Mouse (Mus musculus): Measurements from ENCODE around the gene Rassf7. TPM values are rescaled to one million over a fixed set of nuclear protein-coding genes. Genes with fewer than 3 reads are reported as not detected.

Gene Rassf7
- total and polyA plus RNA-seq, 3 experiments = 4.1 to 11.6 (median 8.1) TPM

DNA sequence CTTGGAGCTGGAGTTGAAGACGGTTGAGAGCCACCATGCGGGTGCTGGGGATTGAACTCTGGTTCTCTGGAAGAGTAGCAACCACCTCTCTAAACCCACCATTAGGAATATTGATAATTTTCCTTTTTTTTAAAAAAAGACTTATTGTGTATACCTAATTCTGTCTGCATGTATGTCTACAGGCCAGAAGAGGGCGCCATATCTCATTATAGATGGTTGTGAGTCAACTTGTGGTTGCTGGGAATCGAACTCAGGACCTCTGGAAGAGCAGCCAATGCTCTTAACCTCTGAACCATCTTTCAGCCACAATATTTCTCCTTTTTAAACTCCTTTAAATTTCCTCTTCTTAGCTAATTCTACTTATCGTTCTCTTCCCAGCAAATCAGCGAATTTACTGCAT is 10.9 kb downstream of the Rassf7 start:
- Histone ChIP-seq H3K36me3 (replicated peaks in 1 of 2; ENCODE audit: control insufficient read depth in 1 of 2, insufficient read depth in 1 of 2, low read length in 1 of 2) (peaks cover 8 to 14% of the 10 kb centered on the region in 2 experiments), H3K9me3 (replicated peaks; ENCODE audit: low read length) (peaks cover 7% of the 10 kb centered on the region), H3K4me2 (ENCODE audit: insufficient read depth, low read depth, poor library complexity, severe bottlenecking) (no peak overlapping the region), H3K4me3 (replicated peaks in 1 of 3; ENCODE audit: low read depth in 2 of 3, low read length in 2 of 3, poor library complexity in 1 of 3) (no peak overlapping the region), H3K9ac (ENCODE audit: insufficient read depth, low read depth) (no peak overlapping the region), H3K4me1 (ENCODE audit: control insufficient read depth in 1 of 2, insufficient read depth in 2 of 2) (peaks cover 12 to 41% of the 10 kb centered on the region in 2 experiments), H3K79me2 (replicated peaks; ENCODE audit: control insufficient read depth, extremely low read depth, insufficient read depth, poor library complexity, severe bottlenecking) (peaks cover 29% of the 10 kb centered on the region), H3K27me3 (replicated peaks) (peaks cover 22% of the 10 kb centered on the region), H3K27ac (ENCODE audit: insufficient read depth, low read depth) (no peak overlapping the region)
- TF ChIP-seq USF2 (conservative IDR thresholded peaks at IDR 0.05; ENCODE audit: low read depth, low read length) (no peak), MEF2A (IDR thresholded peaks at IDR 0.05; ENCODE audit: borderline replicate concordance, low read depth, low read length) (no peak), ZMIZ1 (IDR thresholded peaks at IDR 0.05; ENCODE audit: low read depth, low read length) (no peak), USF1 (IDR thresholded peaks at IDR 0.05; ENCODE audit: low read depth, low read length) (no peak), MAFK (IDR thresholded peaks at IDR 0.05; ENCODE audit: insufficient replicate concordance, low read length) (no peak), CHD1 (IDR thresholded peaks at IDR 0.05; ENCODE audit: low read depth, low read length) (no peak), PAX5 (IDR thresholded peaks at IDR 0.05; ENCODE audit: low read length) (no peak), MAX (IDR thresholded peaks at IDR 0.05; ENCODE audit: low read length) (no peak), TBP (conservative IDR thresholded peaks at IDR 0.05; ENCODE audit: low read depth, low read length) (no peak), MXI1 (IDR thresholded peaks at IDR 0.05; ENCODE audit: low read depth, low read length) (no peak)
- DNase-seq (ENCODE audit: extremely low read depth) = no peak
- dilution Hi-C loops (cut with MboI; ENCODE audit: extremely low pct_ligation_motif_present, extremely low pct_unique_long_range_greater_than_20kb, low sequenced_read_pairs) (no loop called here), in situ Hi-C loops (cut with MboI; ENCODE audit: low pct_ligation_motif_present, low pct_unique_long_range_greater_than_20kb, low sequenced_read_pairs) (no loop called here)

DNA sequence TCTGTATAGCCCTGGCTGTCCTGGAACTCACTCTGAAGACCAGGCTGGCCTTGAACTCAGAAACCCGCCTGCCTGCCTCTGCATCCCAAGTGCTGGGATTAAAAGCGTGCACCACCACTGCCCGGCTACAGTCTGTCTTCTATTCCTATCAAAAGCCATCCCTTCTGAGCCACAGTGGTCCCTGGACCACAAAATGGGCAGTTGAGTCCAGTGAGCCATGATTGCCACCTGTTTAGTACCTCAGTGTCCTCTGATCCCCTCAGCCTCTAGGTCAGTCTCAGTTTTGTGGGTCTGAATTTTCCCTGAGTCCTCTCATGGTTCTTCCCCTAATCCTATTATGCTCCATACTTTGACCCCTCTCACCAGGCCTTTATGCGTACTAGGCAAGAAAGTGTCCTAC is 12.1 kb downstream of the Rassf7 start:
- Histone ChIP-seq H3K36me3 (replicated peaks in 1 of 2; ENCODE audit: control insufficient read depth in 1 of 2, insufficient read depth in 1 of 2, low read length in 1 of 2) (peaks cover 19 to 26% of the 10 kb centered on the region in 2 experiments), H3K4me1 (ENCODE audit: control insufficient read depth in 1 of 2, insufficient read depth in 2 of 2) (peaks cover 5 to 35% of the 10 kb centered on the region in 2 experiments), H3K79me2 (replicated peaks; ENCODE audit: control insufficient read depth, extremely low read depth, insufficient read depth, poor library complexity, severe bottlenecking) (peaks cover 40% of the 10 kb centered on the region), H3K4me3 (replicated peaks in 1 of 3; ENCODE audit: low read depth in 2 of 3, low read length in 2 of 3, poor library complexity in 1 of 3) (no peak overlapping the region), H3K4me2 (ENCODE audit: insufficient read depth, low read depth, poor library complexity, severe bottlenecking) (no peak overlapping the region), H3K9me3 (replicated peaks; ENCODE audit: low read length) (peaks cover 7% of the 10 kb centered on the region), H3K27me3 (replicated peaks) (peaks cover 18% of the 10 kb centered on the region), H3K9ac (ENCODE audit: insufficient read depth, low read depth) (no peak overlapping the region), H3K27ac (ENCODE audit: insufficient read depth, low read depth) (no peak overlapping the region)
- in situ Hi-C loops (cut with MboI; ENCODE audit: low pct_ligation_motif_present, low pct_unique_long_range_greater_than_20kb, low sequenced_read_pairs) (no loop called here), dilution Hi-C loops (cut with MboI; ENCODE audit: extremely low pct_ligation_motif_present, extremely low pct_unique_long_range_greater_than_20kb, low sequenced_read_pairs) (no loop called here)
- DNase-seq (ENCODE audit: extremely low read depth) = no peak
- 0 out of 2 replicates have a peak, but pooled peaks have one; percentile 2 for TF ChIP-seq RCOR1 (conservative IDR thresholded peaks at IDR 0.05; ENCODE audit: low read depth, low read length)
- TF ChIP-seq POLR2A (IDR thresholded peaks at IDR 0.05; ENCODE audit: low read depth, low read length) = no peak

- Histone ChIP-seq H3K9me3 (replicated peaks; ENCODE audit: low read length) (peaks cover 7% of the 10 kb centered on the region), H3K27me3 (replicated peaks) (peaks cover 14% of the 10 kb centered on the region), H3K4me1 (ENCODE audit: control insufficient read depth in 1 of 2, insufficient read depth in 2 of 2) (peaks cover 4 to 30% of the 10 kb centered on the region in 2 experiments; a peak in 3 of 4 replicates), H3K36me3 (replicated peaks in 1 of 2; ENCODE audit: control insufficient read depth in 1 of 2, insufficient read depth in 1 of 2, low read length in 1 of 2) (peaks cover 25 to 33% of the 10 kb centered on the region in 2 experiments), H3K4me2 (ENCODE audit: insufficient read depth, low read depth, poor library complexity, severe bottlenecking) (peak within 1 kb of the TSS; percentile 96), H3K9ac (ENCODE audit: insufficient read depth, low read depth) (peak within 1 kb of the TSS; percentile 95), H3K4me3 (replicated peaks in 1 of 3; ENCODE audit: low read depth in 2 of 3, low read length in 2 of 3, poor library complexity in 1 of 3) (peak within 1 kb of the TSS; percentile 88 to 100 (median 99)), H3K27ac (ENCODE audit: insufficient read depth, low read depth) (peak within 1 kb of the TSS; percentile 84), H3K79me2 (replicated peaks; ENCODE audit: control insufficient read depth, extremely low read depth, insufficient read depth, poor library complexity, severe bottlenecking) (peaks cover 42% of the 10 kb centered on the region)
- in situ Hi-C loops (cut with MboI; ENCODE audit: low pct_ligation_motif_present, low pct_unique_long_range_greater_than_20kb, low sequenced_read_pairs) (no loop called here), dilution Hi-C loops (cut with MboI; ENCODE audit: extremely low pct_ligation_motif_present, extremely low pct_unique_long_range_greater_than_20kb, low sequenced_read_pairs) (no loop called here)
- DNase-seq (ENCODE audit: extremely low read depth) = peak; percentile 81
- TF ChIP-seq BHLHE40 (IDR thresholded peaks at IDR 0.05; ENCODE audit: low read depth, low read length) (no peak), E2F4 (IDR thresholded peaks at IDR 0.05; ENCODE audit: insufficient replicate concordance, low read depth, low read length) (0 out of 2 replicates have a peak, but pooled peaks have one; percentile 75), UBTF (IDR thresholded peaks at IDR 0.05; ENCODE audit: low read depth, low read length) (no peak), ZNF384 (IDR thresholded peaks at IDR 0.05; ENCODE audit: low read depth, low read length) (no peak), ETS1 (conservative IDR thresholded peaks at IDR 0.05; ENCODE audit: low read depth, low read length) (no peak), NRF1 (IDR thresholded peaks at IDR 0.05; ENCODE audit: low read depth, low read length) (peak; percentile 43), ZKSCAN1 (IDR thresholded peaks at IDR 0.05; ENCODE audit: borderline replicate concordance, low read depth, low read length) (no peak), MAFK (IDR thresholded peaks at IDR 0.05; ENCODE audit: insufficient replicate concordance, low read length) (no peak), POLR2A (IDR thresholded peaks at IDR 0.05; ENCODE audit: low read depth, low read length) (peak; percentile 88), KAT2A (IDR thresholded peaks at IDR 0.05; ENCODE audit: insufficient replicate concordance, low read length) (peak; percentile 74; the same call in 1 of the 2 replicates), MYC (IDR thresholded peaks at IDR 0.05; ENCODE audit: low read depth, low read length) (no peak; the same call in 1 of the 2 replicates), POLR2AphosphoS2 (IDR thresholded peaks at IDR 0.05; ENCODE audit: low read depth, low read length) (no peak), JUN (IDR thresholded peaks at IDR 0.05; ENCODE audit: insufficient read depth, low read depth, low read length) (no peak), ZMIZ1 (IDR thresholded peaks at IDR 0.05; ENCODE audit: low read depth, low read length) (no peak), SIN3A (IDR thresholded peaks at IDR 0.05; ENCODE audit: low read length) (no peak)
Observed at GRCm38 (mm10) chr7:141228279-141229067, 12.8 kb downstream of the Rassf7 start, which contains the start of gene Phrf1. Phrf1 (plus strand) TSS chr7:141228784.

Measured in CH12.LX (cell line).